Mouse (Mus musculus) forebrain, embryonic 11.5 days (tissue): ENCODE data around the gene Slc41a1. TPM values are rescaled to one million over a fixed set of nuclear protein-coding genes. Genes with fewer than 3 reads are reported as not detected.

Source experiments
- ATAC-seq: fragments of 200-750 bp; cut with Nextera tagmentation; replicated peaks from 2 replicates; pipeline ENCODE4 v1.8.0; 2017; ENCODE audit warnings: moderate TSS enrichment; ENCODE audit not compliant: low FRiP score
- DNase-seq: peaks from one replicate; pipeline ENCODE4 v3.0.0-alpha.2; 2017; ENCODE audit warnings: low spot score
- H3K27ac ChIP-seq: fragments of 300-500 bp; sonication (generic); 2 replicates; pipeline ENCODE4 v1.5.1; 2014; ENCODE audit warnings: low read depth, low read length
- H3K27me3 ChIP-seq: fragments of 300-500 bp; sonication (generic); 2 replicates; pipeline ENCODE4 v1.6.1; 2014; ENCODE audit warnings: mild to moderate bottlenecking, low read length, mixed read lengths; ENCODE audit not compliant: control insufficient read depth, insufficient read depth
- H3K36me3 ChIP-seq: fragments of 300-500 bp; sonication (generic); 2 replicates; pipeline ENCODE4 v1.6.1; 2014; ENCODE audit warnings: mild to moderate bottlenecking, low read length, moderate library complexity, mixed read lengths; ENCODE audit not compliant: control insufficient read depth, insufficient read depth
- H3K4me1 ChIP-seq: fragments of 300-500 bp; sonication (generic); replicated peaks from 2 replicates; pipeline ENCODE4 v1.6.1; 2014; ENCODE audit warnings: low read length, mixed read lengths; ENCODE audit not compliant: control insufficient read depth, insufficient read depth
- H3K4me2 ChIP-seq: fragments of 300-500 bp; sonication (generic); 2 replicates; pipeline ENCODE4 v1.6.1; 2014; ENCODE audit warnings: low read depth, mild to moderate bottlenecking, low read length, moderate library complexity, mixed read lengths; ENCODE audit not compliant: severe bottlenecking
- H3K4me3 ChIP-seq: fragments of 300-500 bp; sonication (generic); 2 replicates; pipeline ENCODE4 v1.5.1; 2014; ENCODE audit warnings: low read depth, low read length
- H3K9ac ChIP-seq: fragments of 300-500 bp; sonication (generic); 2 replicates; pipeline ENCODE4 v1.6.1; 2014; ENCODE audit warnings: low read length
- H3K9me3 ChIP-seq: fragments of 300-500 bp; sonication (generic); 2 replicates; pipeline ENCODE4 v1.6.1; 2016; ENCODE audit warnings: low read length, mixed read lengths; ENCODE audit not compliant: control insufficient read depth
- WGBS: fragments of 180-500 bp; shearing (Covaris S2); extraction: QIAGEN DNeasy Blood & Tissue Kit; methylation state at CpG from one replicate; pipeline ENCODE4 v1.1.7; 2014; 5-methylcytosine and 5-hydroxymethylcytosine counted together
- polyA plus RNA-seq: library from polyadenylated mRNA; unstranded; fragments of >200 nt; fragmentation: Nextera tagmentation; extraction: Ambion mirVana; gene quantifications from 2 replicates; pipeline ENCODE4 v1.2.1, GENCODE M21; 2014

The Slc41a1 gene
- polyA plus RNA-seq = 12.5 and 13.0 TPM in 2 replicates

DNA sequence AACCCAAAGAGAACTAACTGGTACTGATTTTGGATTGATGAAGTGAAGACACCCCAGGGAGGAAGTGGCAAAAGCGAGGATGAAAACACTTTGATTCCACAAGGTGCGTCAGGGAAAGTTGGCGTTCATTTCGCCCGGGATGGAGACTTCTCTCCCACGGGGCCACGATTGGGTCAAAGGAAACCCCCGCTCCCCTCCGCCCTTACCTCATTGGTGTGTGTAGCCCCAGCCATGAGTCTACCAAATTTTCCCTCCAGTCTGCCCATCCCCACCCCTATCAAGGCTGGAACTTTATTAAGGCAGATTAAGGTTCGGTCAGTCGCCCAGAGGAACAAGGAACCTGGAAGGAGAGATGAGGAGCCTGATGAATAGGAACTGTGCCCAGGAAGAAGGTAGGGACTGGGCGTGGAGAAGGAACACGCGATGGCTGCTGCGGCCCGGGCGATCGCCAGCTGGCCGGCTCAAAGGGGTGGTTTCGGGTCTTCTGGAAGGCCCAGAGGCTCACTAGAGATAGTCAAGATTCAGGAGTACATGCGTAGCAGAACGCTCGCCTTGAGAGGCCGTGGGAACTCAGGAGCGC is at the start of gene Slc41a1:
Gene Slc41a1 (plus strand): TSS at position 287 of the 580 bp plus-strand sequence.
- Histone ChIP-seq H3K9ac (peak within 1 kb of the TSS; percentile 85), H3K9me3 (no peaks in the 10 kb centered on the region), H3K4me3 (peak within 1 kb of the TSS; percentile 75), H3K36me3 (no peaks in the 10 kb centered on the region), H3K27me3 (no peaks in the 10 kb centered on the region), H3K4me1 (peaks cover 2% of the 10 kb centered on the region; the same call in 1 of the 2 replicates), H3K27ac (no peak within 1 kb of the TSS), H3K4me2 (peak within 1 kb of the TSS; percentile 87)
- DNase-seq (peak; percentile 57), ATAC-seq (peak; percentile 35)
- 2% methylated on average over 25 of the region's 25 CpGs for WGBS

DNA sequence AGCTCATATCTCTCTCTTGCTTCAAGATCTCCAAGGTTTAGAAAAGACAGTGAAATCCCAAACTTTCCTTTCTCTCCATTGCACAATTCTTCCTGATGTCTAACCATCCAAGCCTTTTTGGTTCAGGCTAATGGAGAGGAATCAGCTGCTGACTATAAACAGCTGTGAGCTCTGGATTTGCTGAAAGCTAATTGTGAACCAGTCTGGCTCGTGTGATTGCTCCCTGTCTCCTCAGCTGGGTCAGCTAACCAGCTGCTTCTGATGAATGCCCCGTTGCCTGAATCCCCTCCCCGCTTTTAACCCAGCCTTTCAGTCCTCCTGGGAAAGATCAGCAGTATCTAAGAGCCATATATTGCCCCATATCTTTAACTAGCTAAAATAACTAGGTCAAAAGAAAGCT is 32.7 kb upstream of the Slc41a1 start:
- H3K4me2 ChIP-seq = no peak overlapping the region
- 0 out of 2 replicates have a peak, but pooled peaks cover 2% of the 10 kb centered on the region for H3K4me1 ChIP-seq
- H3K36me3 ChIP-seq = no peaks in the 10 kb centered on the region
- H3K27ac ChIP-seq = no peak overlapping the region
- no peak for DNase-seq
- H3K9me3 ChIP-seq = no peaks in the 10 kb centered on the region
- H3K4me3 ChIP-seq = no peak overlapping the region
- no peak overlapping the region for H3K9ac ChIP-seq
- 30% methylated on average over 3 of the region's 3 CpGs for WGBS
- ATAC-seq = no peak
- no peaks in the 10 kb centered on the region for H3K27me3 ChIP-seq

DNA sequence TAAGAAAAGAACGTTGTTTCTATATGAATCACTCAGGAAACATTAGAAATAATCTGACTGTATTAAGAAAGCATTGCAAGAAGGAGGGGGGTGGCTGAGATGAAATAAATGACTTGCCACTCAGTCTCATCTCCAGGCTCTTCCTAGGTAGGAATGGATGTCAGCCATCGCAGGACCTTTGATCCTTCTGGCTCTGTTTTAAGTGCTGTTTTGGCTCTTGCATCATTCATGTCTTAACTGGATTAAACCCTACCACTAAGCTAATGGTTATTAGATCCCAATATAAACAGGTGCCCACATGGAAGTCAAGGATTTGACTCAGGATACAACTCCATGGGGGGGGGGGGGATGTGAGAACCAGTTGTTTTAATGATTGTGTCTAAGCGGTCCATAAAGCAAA is 32.1 kb upstream of the Slc41a1 start:
- Histone ChIP-seq H3K27ac (no peak overlapping the region), H3K4me3 (no peak overlapping the region), H3K9me3 (no peaks in the 10 kb centered on the region), H3K4me1 (0 out of 2 replicates have a peak, but pooled peaks cover 2% of the 10 kb centered on the region), H3K27me3 (no peaks in the 10 kb centered on the region), H3K4me2 (no peak overlapping the region), H3K9ac (no peak overlapping the region), H3K36me3 (no peaks in the 10 kb centered on the region)
- no peak for ATAC-seq
- DNase-seq = no peak
- WGBS = 91% methylated on average over 3 of the region's 3 CpGs

DNA sequence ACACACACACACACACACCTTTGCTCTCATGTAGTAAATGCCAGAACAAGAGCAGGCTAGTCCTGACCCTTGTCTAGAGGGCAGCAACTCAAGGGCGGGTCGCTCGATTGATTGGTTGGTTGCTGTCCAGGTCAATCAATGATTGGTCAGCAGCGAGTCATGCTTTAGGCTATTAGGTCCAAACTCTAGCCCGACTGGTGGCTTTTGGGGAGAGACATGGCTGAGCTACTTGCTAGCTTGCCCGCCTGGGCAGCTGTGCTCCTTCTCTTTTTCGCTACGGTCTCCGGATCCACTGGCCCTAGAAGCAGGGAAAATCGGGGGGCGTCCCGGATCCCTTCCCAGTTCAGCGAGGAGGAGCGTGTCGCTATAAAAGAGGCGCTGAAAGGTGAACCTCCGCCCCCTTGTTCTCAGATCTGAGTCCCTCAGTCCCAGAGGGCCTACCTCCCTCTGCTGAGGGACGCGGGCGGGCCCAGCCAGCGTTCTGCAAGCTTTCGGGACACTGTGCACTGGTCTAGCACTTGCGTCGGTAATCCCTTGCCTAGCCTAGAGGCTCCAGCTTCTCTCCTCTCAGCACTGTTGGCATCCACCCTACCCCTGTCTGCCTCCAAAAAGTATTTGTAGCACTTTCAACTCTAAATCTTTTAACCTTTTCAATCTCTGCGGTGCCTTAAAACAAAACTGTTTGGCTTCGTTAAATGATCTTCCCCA is 29.9 kb upstream of the Slc41a1 start, which contains the start of gene Pm20d1:
Gene Pm20d1 (plus strand): TSS at position 180 of the 708 bp plus-strand sequence.
- ATAC-seq = 0 out of 2 replicates have a peak, but pooled peaks have one; percentile 49
- Histone ChIP-seq H3K9me3 (no peaks in the 10 kb centered on the region), H3K27ac (no peak within 1 kb of the TSS), H3K4me1 (0 out of 2 replicates have a peak, but pooled peaks cover 2% of the 10 kb centered on the region), H3K4me2 (peak within 1 kb of the TSS; percentile 46), H3K27me3 (no peaks in the 10 kb centered on the region), H3K36me3 (no peaks in the 10 kb centered on the region), H3K9ac (peak within 1 kb of the TSS; percentile 49), H3K4me3 (peak within 1 kb of the TSS; percentile 17; the same call in 1 of the 2 replicates)
- peak; percentile 54 for DNase-seq
- WGBS = 7% methylated on average over 26 of the region's 26 CpGs

DNA sequence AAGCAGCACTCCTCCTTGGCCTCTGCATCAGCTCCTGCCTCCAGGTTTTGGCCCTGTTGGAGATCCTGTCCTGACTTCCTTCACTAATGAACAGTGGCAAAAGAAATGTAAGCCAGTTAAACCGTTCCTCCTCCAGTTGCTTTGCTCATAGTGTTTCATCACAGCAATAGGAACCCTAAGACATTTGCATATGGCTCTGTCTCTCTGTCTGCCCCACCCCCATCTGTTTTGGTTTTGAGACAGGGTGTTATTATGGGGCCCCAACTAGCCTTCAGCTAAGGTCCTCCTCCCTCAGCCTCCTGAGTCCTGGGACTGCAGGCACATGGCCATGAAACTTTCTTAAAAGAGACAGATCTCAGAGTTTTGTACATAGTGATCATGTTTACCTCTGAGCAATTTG is 27.3 kb upstream of the Slc41a1 start:
- DNase-seq (no peak), ATAC-seq (no peak)
- WGBS = 58% methylated on average over 1 of the region's 1 CpGs
- H3K9ac ChIP-seq = no peak overlapping the region
- H3K4me1 ChIP-seq = 0 out of 2 replicates have a peak, but pooled peaks cover 2% of the 10 kb centered on the region
- H3K27ac ChIP-seq = no peak overlapping the region
- H3K4me2 ChIP-seq = no peak overlapping the region
- no peaks in the 10 kb centered on the region for H3K9me3 ChIP-seq
- H3K27me3 ChIP-seq = no peaks in the 10 kb centered on the region
- no peak overlapping the region for H3K4me3 ChIP-seq
- H3K36me3 ChIP-seq = no peaks in the 10 kb centered on the region

DNA sequence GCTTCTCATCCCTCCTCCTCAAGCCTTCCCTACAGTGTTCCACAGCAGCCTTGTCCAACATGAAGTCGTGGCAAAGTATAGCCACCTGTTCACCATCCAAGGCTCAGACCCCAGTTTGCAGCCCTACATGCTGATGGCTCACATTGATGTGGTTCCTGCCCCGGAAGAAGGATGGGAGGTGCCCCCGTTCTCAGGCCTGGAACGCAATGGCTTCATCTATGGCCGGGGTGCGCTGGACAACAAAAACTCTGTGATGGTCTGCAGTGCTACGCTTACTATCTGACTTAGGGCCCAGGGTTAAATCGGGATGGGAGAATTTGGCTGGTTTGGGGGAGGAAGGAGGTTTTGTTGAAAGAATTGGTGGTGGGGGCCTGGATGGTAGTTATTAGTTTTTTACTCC is 26.2 kb upstream of the Slc41a1 start:
- no peaks in the 10 kb centered on the region for H3K27me3 ChIP-seq
- 96% methylated on average over 8 of the region's 8 CpGs for WGBS
- no peak overlapping the region for H3K27ac ChIP-seq
- ATAC-seq (no peak), DNase-seq (no peak)
- 0 out of 2 replicates have a peak, but pooled peaks cover 2% of the 10 kb centered on the region for H3K4me1 ChIP-seq
- no peaks in the 10 kb centered on the region for H3K9me3 ChIP-seq
- no peak overlapping the region for H3K9ac ChIP-seq
- no peak overlapping the region for H3K4me2 ChIP-seq
- no peaks in the 10 kb centered on the region for H3K36me3 ChIP-seq
- no peak overlapping the region for H3K4me3 ChIP-seq

DNA sequence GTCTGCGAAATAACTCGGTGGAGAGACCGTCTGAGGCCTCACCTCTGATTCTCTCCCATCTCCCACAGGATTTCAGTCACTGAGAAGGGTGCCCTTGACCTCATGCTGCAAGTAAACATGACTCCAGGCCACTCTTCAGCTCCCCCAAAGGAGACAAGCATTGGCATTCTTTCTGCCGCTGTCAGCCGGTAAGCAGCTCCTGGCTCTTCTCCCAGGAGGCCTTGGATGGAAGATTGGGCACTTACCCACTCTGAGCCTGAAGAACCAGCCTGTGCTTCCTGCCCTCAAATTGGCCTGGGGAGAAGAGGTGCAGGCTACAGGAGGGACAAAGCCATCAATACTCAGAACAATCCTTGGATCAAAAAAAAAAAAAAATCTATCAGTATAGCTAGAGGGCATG is 24.6 kb upstream of the Slc41a1 start:
- Histone ChIP-seq H3K27ac (no peak overlapping the region), H3K36me3 (no peaks in the 10 kb centered on the region), H3K27me3 (no peaks in the 10 kb centered on the region), H3K4me3 (no peak overlapping the region), H3K4me1 (no peaks in the 10 kb centered on the region), H3K9me3 (no peaks in the 10 kb centered on the region), H3K9ac (no peak overlapping the region), H3K4me2 (no peak overlapping the region)
- WGBS = 89% methylated on average over 5 of the region's 5 CpGs
- DNase-seq (no peak), ATAC-seq (no peak)

DNA sequence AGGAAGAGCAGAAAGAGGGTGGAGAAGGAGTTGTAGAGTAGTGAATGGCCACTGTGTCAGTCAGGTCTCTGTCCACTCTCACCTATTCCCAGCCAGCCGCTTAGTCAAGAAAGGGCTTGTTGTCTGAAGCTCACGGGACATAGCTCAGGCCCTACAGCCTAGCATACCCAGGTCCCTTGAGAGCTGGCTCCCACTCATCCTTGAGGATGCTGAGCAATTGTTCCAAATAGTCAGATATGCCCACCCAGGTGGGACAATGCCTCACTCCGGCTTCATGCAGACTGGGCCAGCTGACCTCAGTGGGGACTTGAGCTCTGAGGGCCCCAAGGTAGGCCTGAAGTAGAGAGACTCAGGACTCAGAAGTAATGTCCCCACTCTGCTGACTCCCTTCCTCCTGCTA is 23.1 kb upstream of the Slc41a1 start:
- Histone ChIP-seq H3K27ac (no peak overlapping the region), H3K9me3 (no peaks in the 10 kb centered on the region), H3K9ac (no peak overlapping the region), H3K4me1 (no peaks in the 10 kb centered on the region), H3K4me2 (no peak overlapping the region), H3K4me3 (no peak overlapping the region), H3K36me3 (no peaks in the 10 kb centered on the region), H3K27me3 (no peaks in the 10 kb centered on the region)
- no peak for DNase-seq
- 94% methylated on average over 3 of the region's 3 CpGs for WGBS
- no peak for ATAC-seq
